Mouse (Mus musculus) forebrain, embryonic 14.5 days (tissue): ENCODE measurements around the gene Atxn1. TPM values are rescaled to one million over a fixed set of nuclear protein-coding genes. Genes with fewer than 3 reads are reported as not detected.
A peak's percentile ranks its signal among the peaks of the same experiment; 100 is the strongest.

Experiments used
- ATAC-seq: fragments of 200-750 bp; cut with Nextera tagmentation; 2 replicates; pipeline ENCODE4 v1.8.0; 2017; ENCODE audit warnings: mild to moderate bottlenecking, moderate library complexity
- DNase-seq: peaks from one replicate; pipeline ENCODE4 v3.0.0-alpha.2; 2015; ENCODE audit warnings: low spot score
- H3K27ac ChIP-seq: fragments of 300-500 bp; sonication (generic); 2 replicates; pipeline ENCODE4 v1.5.1; 2014; ENCODE audit warnings: low read depth, mild to moderate bottlenecking, control low read depth, low read length, moderate library complexity
- H3K27me3 ChIP-seq: fragments of 300-500 bp; sonication (generic); replicated peaks from 2 replicates; pipeline ENCODE4 v1.6.1; 2014; ENCODE audit warnings: low read length, control low read depth, mixed read lengths; ENCODE audit not compliant: control insufficient read depth, insufficient read depth
- H3K36me3 ChIP-seq: fragments of 300-500 bp; sonication (generic); 2 replicates; pipeline ENCODE4 v1.6.1; 2014; ENCODE audit warnings: low read length, control low read depth; ENCODE audit not compliant: control insufficient read depth, insufficient read depth
- H3K4me1 ChIP-seq: fragments of 300-500 bp; sonication (generic); 2 replicates; pipeline ENCODE4 v1.6.1; 2014; ENCODE audit warnings: antibody characterized with exemption, low read length, control low read depth; ENCODE audit not compliant: control insufficient read depth, insufficient read depth
- H3K4me2 ChIP-seq: fragments of 300-500 bp; sonication (generic); 2 replicates; pipeline ENCODE4 v1.6.1; 2014; ENCODE audit warnings: mild to moderate bottlenecking, control low read depth, low read length
- H3K4me3 ChIP-seq: fragments of 300-500 bp; sonication (generic); 2 replicates; pipeline ENCODE4 v1.5.1; 2014; ENCODE audit warnings: low read depth, low read length, control low read depth
- H3K9ac ChIP-seq: fragments of 300-500 bp; sonication (generic); 2 replicates; pipeline ENCODE4 v1.6.1; 2014; ENCODE audit warnings: mild to moderate bottlenecking, low read length, control low read depth, moderate library complexity
- H3K9me3 ChIP-seq: fragments of 300-500 bp; sonication (generic); replicated peaks from 2 replicates; pipeline ENCODE4 v1.6.1; 2016; ENCODE audit warnings: low read length, control low read depth, mixed read lengths; ENCODE audit not compliant: control insufficient read depth
- WGBS: fragments of 180-500 bp; shearing (Covaris S2); extraction: QIAGEN DNeasy Blood & Tissue Kit; methylation state at CpG from one replicate; pipeline ENCODE4 v1.1.7; 2014; 5-methylcytosine and 5-hydroxymethylcytosine counted together
- polyA plus RNA-seq: library from polyadenylated mRNA; unstranded; fragments of >200 nt; fragmentation: Nextera tagmentation; extraction: Ambion mirVana; gene quantifications from 2 replicates; pipeline ENCODE4 v1.2.1, GENCODE M21; 2014

The Atxn1 gene
- polyA plus RNA-seq, 1 experiment from 2014 or later = 4.3 TPM

DNA sequence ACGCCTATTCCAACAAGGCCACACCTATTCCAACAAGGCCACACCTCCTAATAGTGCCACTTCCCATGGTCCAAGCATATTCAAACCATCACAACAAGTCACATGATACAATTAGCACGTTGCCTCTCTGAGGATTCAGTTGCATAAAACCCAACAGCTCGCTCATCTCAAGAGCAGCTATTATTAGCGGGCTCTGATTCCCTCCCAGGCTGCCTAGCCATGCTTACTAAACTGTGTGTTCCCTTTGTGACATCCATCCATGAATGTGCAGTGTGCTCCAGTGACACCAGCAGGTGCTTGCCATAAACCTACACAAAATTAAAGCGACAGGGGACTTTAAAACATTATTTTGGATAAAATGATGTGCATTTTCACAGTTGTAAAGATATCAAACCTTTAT is 25.7 kb upstream of the Atxn1 start:
- Histone ChIP-seq H3K9ac (no peak overlapping the region), H3K9me3 (no peaks in the 10 kb centered on the region), H3K4me2 (no peak overlapping the region), H3K27me3 (no peaks in the 10 kb centered on the region), H3K27ac (no peak overlapping the region), H3K4me1 (no peaks in the 10 kb centered on the region), H3K4me3 (no peak overlapping the region), H3K36me3 (no peaks in the 10 kb centered on the region)
- no peak for ATAC-seq
- WGBS = 81% methylated on average over 5 of the region's 5 CpGs
- DNase-seq = no peak

DNA sequence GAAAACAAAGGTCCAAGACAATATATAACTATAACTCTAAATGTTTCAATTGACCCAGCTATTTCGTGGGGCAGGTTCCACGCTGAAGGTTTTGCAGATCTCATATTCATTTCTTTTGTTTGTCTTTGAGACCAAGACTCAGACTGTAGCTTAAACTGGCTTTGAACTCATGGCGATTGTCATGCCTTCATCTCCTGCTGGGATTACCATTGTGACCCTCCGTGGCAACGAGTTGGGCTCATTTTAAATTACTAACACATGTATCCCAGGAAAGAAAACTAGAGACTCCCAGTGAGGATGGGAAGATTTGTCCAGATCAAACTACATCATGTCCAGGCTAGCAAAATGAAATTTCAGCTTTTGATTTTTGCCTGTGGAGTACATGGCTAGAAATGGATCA is 14.4 kb upstream of the Atxn1 start:
- no peak for DNase-seq
- Histone ChIP-seq H3K4me1 (no peaks in the 10 kb centered on the region), H3K9me3 (no peaks in the 10 kb centered on the region), H3K27ac (no peak overlapping the region), H3K36me3 (no peaks in the 10 kb centered on the region), H3K4me2 (no peak overlapping the region), H3K9ac (no peak overlapping the region), H3K4me3 (no peak overlapping the region), H3K27me3 (no peaks in the 10 kb centered on the region)
- no peak for ATAC-seq
- 40% methylated on average over 5 of the region's 5 CpGs for WGBS

DNA sequence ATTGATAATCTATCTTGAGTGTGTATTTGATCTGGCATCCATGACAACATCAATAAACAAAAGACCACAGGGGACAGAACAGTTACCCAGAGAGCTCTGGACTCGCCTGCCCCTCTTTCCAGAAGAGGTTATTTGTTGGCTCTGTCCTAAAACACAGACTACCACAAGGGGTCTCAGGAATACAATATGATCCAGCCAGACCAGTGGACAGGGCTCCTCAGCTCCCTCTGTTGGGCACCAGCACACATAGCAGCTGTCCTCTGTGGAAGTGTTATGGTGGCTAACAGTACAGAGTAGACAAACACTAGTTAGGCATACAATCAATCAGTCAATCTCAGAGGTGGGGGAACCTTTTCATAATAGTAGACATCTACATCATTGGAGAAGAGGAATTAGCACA is 12.1 kb upstream of the Atxn1 start:
- DNase-seq = peak; percentile 74
- no peaks in the 10 kb centered on the region for H3K4me1 ChIP-seq

DNA sequence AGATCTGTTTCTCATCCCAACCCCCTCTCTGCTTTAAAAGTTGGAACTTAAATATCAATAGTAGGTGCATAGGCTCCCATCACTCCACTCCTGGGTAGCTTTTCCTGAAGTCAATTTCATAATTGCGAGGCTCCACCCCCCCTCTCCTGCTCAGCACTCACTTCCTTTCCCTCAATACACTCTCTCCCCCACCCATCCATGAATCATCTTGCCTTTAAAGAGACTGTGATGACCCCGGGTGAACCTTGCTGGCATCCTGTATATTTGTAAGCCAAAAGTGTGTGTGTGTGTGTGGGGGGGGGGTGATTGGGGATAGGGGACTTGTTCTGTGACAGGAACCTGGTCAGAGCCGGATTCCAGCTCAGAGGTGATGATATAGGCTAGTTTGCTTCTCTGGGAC is 9.8 kb upstream of the Atxn1 start:
- Histone ChIP-seq H3K4me2 (no peak overlapping the region), H3K4me1 (no peaks in the 10 kb centered on the region), H3K36me3 (no peaks in the 10 kb centered on the region), H3K27me3 (no peaks in the 10 kb centered on the region), H3K27ac (no peak overlapping the region), H3K9ac (no peak overlapping the region), H3K4me3 (no peak overlapping the region), H3K9me3 (no peaks in the 10 kb centered on the region)
- DNase-seq (no peak), ATAC-seq (no peak)
- WGBS = 80% methylated on average over 3 of the region's 3 CpGs

More for the DNA sequence above, 12.1 kb upstream of the Atxn1 start:
- 0 out of 2 replicates have a peak, but pooled peaks have one; percentile 44 for ATAC-seq
- Histone ChIP-seq H3K9me3 (no peaks in the 10 kb centered on the region), H3K4me2 (no peak overlapping the region), H3K27ac (no peak overlapping the region), H3K36me3 (no peaks in the 10 kb centered on the region), H3K9ac (no peak overlapping the region), H3K27me3 (no peaks in the 10 kb centered on the region), H3K4me3 (no peak overlapping the region)
- 21% methylated on average over 1 of the region's 1 CpGs for WGBS

DNA sequence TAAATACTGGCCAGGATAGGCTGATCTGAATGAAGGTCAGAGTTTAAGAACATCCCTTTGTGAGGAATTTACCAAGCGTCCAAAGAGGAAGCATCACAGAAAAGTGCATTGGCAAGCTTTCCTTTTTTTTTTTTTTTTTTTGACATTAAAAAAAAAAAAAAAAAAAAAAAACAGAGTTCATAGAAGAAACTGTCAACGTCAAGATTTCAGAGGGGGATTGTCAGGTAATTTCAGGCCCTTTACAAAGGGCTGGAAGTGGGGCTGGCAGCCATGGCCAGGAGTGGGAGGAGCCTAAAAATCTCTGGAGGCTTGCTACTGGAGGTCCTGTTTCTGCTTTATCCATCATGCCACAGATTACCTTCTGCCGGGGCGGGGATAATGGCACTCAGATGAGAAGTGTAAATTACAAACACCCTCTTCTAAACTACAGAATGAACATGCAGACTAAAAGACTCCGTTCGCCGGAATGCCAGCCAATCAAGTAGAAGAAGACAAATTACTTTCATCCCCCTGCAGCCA is 9.2 kb upstream of the Atxn1 start:
- Histone ChIP-seq H3K4me3 (no peak overlapping the region), H3K27ac (no peak overlapping the region), H3K9me3 (no peaks in the 10 kb centered on the region), H3K4me2 (no peak overlapping the region), H3K4me1 (no peaks in the 10 kb centered on the region), H3K27me3 (no peaks in the 10 kb centered on the region), H3K36me3 (no peaks in the 10 kb centered on the region), H3K9ac (no peak overlapping the region)
- WGBS = 59% methylated on average over 7 of the region's 7 CpGs
- ATAC-seq (no peak), DNase-seq (no peak)

DNA sequence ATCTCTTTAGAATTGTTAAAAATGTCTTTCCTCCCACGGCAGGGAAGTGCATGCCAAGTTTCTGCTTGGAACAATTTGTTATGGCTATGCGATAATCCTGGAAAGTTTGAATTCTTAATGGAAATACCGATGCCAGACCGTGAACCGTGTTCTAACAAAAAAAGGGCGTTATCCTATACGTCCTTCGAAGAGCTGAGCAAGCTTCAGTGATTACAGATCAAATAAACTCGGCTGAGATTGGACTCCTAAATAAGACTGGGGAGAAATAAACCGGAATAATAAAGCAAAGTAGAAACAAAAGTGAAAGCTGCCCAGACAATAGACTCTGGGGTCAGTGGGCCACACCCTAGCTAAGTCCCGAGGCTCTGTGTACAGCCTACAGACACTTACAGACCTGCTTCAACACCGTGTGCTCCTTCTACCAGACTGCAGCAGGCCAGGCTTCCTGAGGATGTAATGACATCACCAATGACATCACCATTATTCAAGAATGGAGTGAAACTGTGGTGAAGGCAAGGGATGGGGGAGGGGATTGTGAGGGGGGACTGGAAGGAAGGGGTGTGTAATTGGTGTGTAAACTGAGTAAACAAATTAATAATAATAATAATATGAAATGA is 6.2 kb upstream of the Atxn1 start:
- no peaks in the 10 kb centered on the region for H3K36me3 ChIP-seq
- no peak overlapping the region for H3K27ac ChIP-seq
- 56% methylated on average over 12 of the region's 12 CpGs for WGBS
- H3K27me3 ChIP-seq = no peaks in the 10 kb centered on the region
- no peak overlapping the region for H3K4me2 ChIP-seq
- H3K4me3 ChIP-seq = no peak overlapping the region
- H3K9ac ChIP-seq = no peak overlapping the region
- no peaks in the 10 kb centered on the region for H3K9me3 ChIP-seq
- ATAC-seq (no peak), DNase-seq (no peak)
- peaks cover 3% of the 10 kb centered on the region for H3K4me1 ChIP-seq

DNA sequence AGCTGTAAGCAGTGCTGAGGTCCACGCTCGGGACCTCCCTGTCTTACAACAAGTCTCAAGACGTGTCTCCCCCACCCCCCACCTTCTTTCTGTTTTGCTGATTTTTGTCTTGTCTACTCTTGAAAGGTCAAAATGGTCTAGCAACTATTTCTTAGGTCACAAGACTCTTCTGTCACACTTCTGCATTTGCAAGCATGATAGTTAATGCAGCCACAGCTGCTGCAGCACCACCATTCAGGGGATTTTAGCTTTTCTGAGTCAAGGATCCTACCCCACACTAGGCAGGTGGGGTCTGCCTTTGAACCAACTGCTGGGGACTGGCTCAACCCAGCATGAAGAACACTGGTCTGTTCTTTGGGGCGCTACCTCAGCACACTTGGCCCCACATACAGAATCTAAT is 3.4 kb upstream of the Atxn1 start:
- no peak overlapping the region for H3K4me3 ChIP-seq
- no peaks in the 10 kb centered on the region for H3K36me3 ChIP-seq
- WGBS = 65% methylated on average over 4 of the region's 4 CpGs
- no peak for ATAC-seq
- no peak overlapping the region for H3K9ac ChIP-seq
- no peak overlapping the region for H3K4me2 ChIP-seq
- peaks cover 8% of the 10 kb centered on the region for H3K4me1 ChIP-seq
- DNase-seq = no peak
- no peaks in the 10 kb centered on the region for H3K27me3 ChIP-seq
- H3K9me3 ChIP-seq = no peaks in the 10 kb centered on the region
- no peak overlapping the region for H3K27ac ChIP-seq

DNA sequence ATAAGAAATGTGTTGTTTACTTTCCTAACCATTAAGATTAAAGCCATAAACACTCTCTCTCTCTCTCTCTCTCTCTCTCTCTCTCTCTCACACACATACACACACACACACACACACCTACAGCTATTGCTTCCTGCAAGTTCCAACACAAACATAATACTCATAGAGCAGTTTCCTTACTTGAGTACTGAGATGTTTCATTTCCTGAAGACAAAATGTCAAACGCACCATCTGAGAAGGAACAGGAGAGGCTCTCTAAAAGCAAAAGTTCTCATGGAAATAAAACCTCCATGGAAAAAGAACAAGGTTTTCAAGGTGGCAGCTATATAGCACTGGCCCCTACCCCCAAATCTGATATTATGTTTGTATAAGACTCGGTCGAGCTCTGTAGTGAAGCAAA is 2.6 kb upstream of the Atxn1 start:
- DNase-seq (no peak), ATAC-seq (no peak)
- H3K4me1 ChIP-seq = peaks cover 9% of the 10 kb centered on the region
- H3K4me3 ChIP-seq = no peak overlapping the region
- no peak overlapping the region for H3K4me2 ChIP-seq
- 76% methylated on average over 3 of the region's 3 CpGs for WGBS
- no peak overlapping the region for H3K9ac ChIP-seq
- H3K27ac ChIP-seq = no peak overlapping the region
- H3K36me3 ChIP-seq = no peaks in the 10 kb centered on the region
- H3K27me3 ChIP-seq = no peaks in the 10 kb centered on the region
- H3K9me3 ChIP-seq = no peaks in the 10 kb centered on the region

DNA sequence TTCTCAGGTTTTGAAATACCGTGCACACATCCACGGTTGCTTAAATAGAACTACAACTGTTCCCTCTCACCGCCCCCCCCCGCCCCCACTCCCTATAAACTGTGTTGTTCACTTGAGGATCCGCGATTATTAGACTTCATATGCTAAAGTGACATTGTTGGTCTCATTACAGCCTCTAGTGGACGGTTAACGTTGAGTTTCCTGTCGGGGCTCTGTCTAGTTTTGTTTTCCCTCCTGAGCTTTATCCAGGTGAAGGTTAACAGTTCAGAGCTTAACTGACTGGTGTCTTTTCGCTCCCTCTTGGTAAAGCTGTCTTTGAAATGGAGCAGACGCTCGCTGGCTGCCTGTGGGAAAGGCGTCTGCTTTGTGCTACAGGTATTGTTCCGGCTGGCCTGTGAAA is 1.8 kb upstream of the Atxn1 start:
- Histone ChIP-seq H3K4me1 (peaks cover 17% of the 10 kb centered on the region), H3K27ac (no peak overlapping the region), H3K4me2 (peak overlapping the region; percentile 95), H3K4me3 (0 out of 2 replicates have a peak overlapping the region, but pooled peaks have one; percentile 81), H3K36me3 (no peaks in the 10 kb centered on the region), H3K9ac (no peak overlapping the region), H3K27me3 (no peaks in the 10 kb centered on the region), H3K9me3 (no peaks in the 10 kb centered on the region)
- DNase-seq (peak; percentile 73), ATAC-seq (no peak)
- 3% methylated on average over 14 of the region's 14 CpGs for WGBS
